Mouse (Mus musculus) ES-E14 (cell line): ENCODE measurements around the gene Pafah1b3.

Experiments used
- HCFC1 ChIP-seq: IDR thresholded peaks from 2 replicates; pipeline ENCODE4 v1.6.1; 2012; ENCODE audit warnings: low read length, inconsistent platforms, borderline replicate concordance; ENCODE audit not compliant: insufficient read depth
- MAFK ChIP-seq: IDR thresholded peaks from 2 replicates; pipeline ENCODE4 v1.6.1; 2014; ENCODE audit warnings: mild to moderate bottlenecking, low read depth, low read length, inconsistent platforms; ENCODE audit not compliant: insufficient read depth
- ZC3H11A ChIP-seq: IDR thresholded peaks from 2 replicates; pipeline ENCODE4 v1.6.1; 2012; ENCODE audit warnings: low read depth, mild to moderate bottlenecking, inconsistent platforms, low read length, borderline replicate concordance
- ZNF384 ChIP-seq: IDR thresholded peaks from 2 replicates; pipeline ENCODE4 v1.6.1; 2012; ENCODE audit warnings: low read depth, low read length, inconsistent platforms

DNA sequence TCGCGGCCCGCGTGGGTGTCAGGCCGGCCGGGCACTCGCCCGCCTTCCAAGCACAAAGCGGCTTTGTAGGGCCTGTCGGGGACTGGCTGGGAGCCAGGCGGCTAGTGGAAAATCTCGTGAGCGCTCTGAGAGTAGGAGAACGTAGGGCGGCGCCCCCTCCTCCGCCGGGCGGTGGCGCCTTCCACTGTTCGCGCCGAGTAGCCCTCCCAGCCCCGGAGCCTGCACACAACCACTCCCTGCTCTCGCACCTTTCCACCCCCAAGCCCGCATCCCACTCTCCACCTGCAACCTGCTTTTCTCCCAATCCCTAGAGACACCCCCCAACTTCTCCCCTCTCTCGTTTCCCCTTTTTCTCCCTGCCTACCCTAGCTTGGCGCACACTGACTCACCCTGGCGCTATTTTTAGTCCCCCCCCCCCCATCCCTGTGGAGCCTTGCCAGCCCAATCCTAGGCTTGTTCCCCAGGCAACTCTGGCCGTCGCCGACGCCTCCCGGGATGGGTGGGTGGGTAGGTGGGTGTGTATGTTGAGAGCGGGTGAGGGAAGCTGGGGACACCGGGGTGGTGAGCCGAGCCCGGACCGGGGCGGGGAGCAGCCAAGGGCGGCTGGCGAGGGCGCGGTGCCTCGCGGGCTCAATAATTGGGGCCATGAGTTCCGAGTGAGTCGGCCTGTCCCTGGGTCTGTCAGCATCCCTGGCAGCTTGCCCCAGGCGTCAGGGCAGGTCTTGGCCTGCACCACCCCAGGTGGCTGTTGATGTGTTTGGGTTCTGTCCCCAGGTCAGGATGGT, 18.5 kb downstream of the Pafah1b3 start:
- TF ChIP-seq MAFK (no peak), ZC3H11A (no peak), ZNF384 (no peak), HCFC1 (no peak; the same call in 1 of the 2 replicates)
